Mouse (Mus musculus): Measurements from ENCODE around the gene Arid1b. TPM values are rescaled to one million over a fixed set of nuclear protein-coding genes. Genes with fewer than 3 reads are reported as not detected.

Gene Arid1b
- polyA plus RNA-seq, 1 experiment from 2014 or later: 8.7 TPM

DNA sequence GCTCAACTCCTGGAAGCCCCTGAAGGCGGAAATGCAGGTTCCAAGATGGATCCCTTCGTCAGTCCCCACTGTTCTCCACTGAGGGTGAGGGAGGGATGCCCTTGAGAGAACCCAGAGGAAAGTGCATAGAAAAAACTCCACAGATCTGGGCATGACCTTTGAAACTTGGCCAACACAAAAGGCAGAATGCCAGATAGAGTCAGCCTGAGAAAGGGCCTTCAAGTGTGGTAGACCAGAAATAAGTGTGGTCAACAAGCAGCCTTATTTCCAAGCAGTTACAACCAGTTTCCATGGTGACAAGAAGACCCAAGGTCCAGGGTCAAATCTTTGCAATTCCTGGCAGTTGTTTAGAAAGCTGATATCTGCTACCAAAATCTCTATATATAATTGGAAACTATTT is 366.6 kb downstream of the Arid1b start:
- ATAC-seq (ENCODE audit: insufficient number of reproducible peaks, insufficient read depth, low FRiP score, low read depth): no peak
- 64% methylated on average over 2 of the region's 2 CpGs for WGBS

DNA sequence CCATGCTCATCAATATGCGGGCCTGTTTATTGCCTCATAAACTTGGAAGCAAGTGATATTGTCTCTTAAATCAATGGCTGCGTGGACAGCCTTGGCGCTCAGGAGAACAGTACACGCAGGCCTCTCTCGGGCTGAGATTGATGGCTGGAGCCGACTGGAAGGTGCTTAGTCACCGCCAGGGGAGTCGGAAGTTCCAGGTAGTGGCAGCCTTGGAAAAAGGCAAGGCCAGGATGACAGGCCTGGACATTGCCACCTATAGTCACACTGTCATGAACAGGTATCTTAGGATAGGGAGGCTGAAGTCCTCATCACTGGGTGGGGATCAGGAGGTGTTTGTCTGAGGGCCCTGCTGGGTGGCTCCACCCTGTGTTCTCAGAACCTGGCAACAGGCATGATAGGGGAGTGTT is 371.9 kb downstream of the Arid1b start:
- ATAC-seq (ENCODE audit: insufficient number of reproducible peaks, insufficient read depth, low FRiP score, low read depth): no peak
- Histone ChIP-seq H3K9me3 (ENCODE audit: control insufficient read depth, low read length) (peaks cover 4% of the 10 kb centered on the region; the same call in 1 of the 2 replicates), H3K36me3 (ENCODE audit: control insufficient read depth, insufficient read depth, low read length) (no peaks in the 10 kb centered on the region), H3K4me1 (ENCODE audit: control insufficient read depth in 2 of 2, insufficient read depth in 2 of 2, low read length in 2 of 2) (peaks cover 3 to 8% of the 10 kb centered on the region in 2 experiments; a peak in 3 of 4 replicates), H3K27me3 (ENCODE audit: control insufficient read depth, insufficient read depth, low read length) (no peaks in the 10 kb centered on the region), H3K27ac (replicated peaks in 1 of 2; ENCODE audit: control insufficient read depth in 1 of 2, insufficient read depth in 1 of 2, low read depth in 2 of 2, low read length in 2 of 2) (no peak overlapping the region), H3K9ac (ENCODE audit: low read length) (no peak overlapping the region), H3K4me2 (ENCODE audit: low read length) (no peak overlapping the region), H3K4me3 (ENCODE audit: control insufficient read depth in 1 of 2, insufficient read depth in 1 of 2, low read depth in 1 of 2, low read length in 2 of 2) (no peak overlapping the region)
- WGBS: 77% methylated on average over 8 of the region's 8 CpGs

More for the DNA sequence above, 366.6 kb downstream of the Arid1b start:
- no peak overlapping the region for H3K27ac ChIP-seq (replicated peaks in 1 of 2; ENCODE audit: control insufficient read depth in 1 of 2, insufficient read depth in 1 of 2, low read depth in 2 of 2, low read length in 2 of 2)
- no peaks in the 10 kb centered on the region for H3K36me3 ChIP-seq (ENCODE audit: control insufficient read depth, insufficient read depth, low read length)
- H3K4me1 ChIP-seq (ENCODE audit: control insufficient read depth in 2 of 2, insufficient read depth in 2 of 2, low read length in 2 of 2): no peaks in the 10 kb centered on the region
- no peak overlapping the region for H3K4me2 ChIP-seq (ENCODE audit: low read length)
- no peaks in the 10 kb centered on the region for H3K9me3 ChIP-seq (ENCODE audit: control insufficient read depth, low read length)
- no peaks in the 10 kb centered on the region for H3K27me3 ChIP-seq (ENCODE audit: control insufficient read depth, insufficient read depth, low read length)
- H3K4me3 ChIP-seq (ENCODE audit: control insufficient read depth in 1 of 2, insufficient read depth in 1 of 2, low read depth in 1 of 2, low read length in 2 of 2): no peak overlapping the region
- no peak overlapping the region for H3K9ac ChIP-seq (ENCODE audit: low read length)

DNA sequence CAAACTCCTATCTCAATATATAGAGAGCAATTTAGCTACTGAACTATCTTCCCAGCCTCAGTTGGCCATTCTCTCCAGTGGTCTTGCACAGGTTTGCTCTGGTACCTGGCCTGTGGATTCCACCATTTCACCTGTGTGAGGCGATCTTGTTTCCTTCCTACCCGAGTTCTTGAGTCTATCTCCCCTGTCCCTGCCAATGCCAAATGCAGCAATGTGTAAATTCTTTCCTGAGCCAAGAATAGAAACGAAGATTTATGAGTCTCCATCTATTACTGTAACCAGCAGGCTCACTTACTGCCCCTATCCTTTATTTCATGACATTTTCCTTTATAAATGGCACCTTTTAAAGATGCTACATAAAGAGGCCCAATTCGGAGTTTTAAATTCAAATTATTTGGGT is 376.9 kb downstream of the Arid1b start:
- H3K4me3 ChIP-seq (ENCODE audit: control insufficient read depth in 1 of 2, insufficient read depth in 1 of 2, low read depth in 1 of 2, low read length in 2 of 2): no peak overlapping the region
- peak overlapping the region; percentile 30; the same call in 1 of the 2 replicates for H3K4me2 ChIP-seq (ENCODE audit: low read length)
- no peaks in the 10 kb centered on the region for H3K36me3 ChIP-seq (ENCODE audit: control insufficient read depth, insufficient read depth, low read length)
- no peak overlapping the region for H3K9ac ChIP-seq (ENCODE audit: low read length)
- WGBS: 27% methylated on average over 4 of the region's 4 CpGs
- H3K9me3 ChIP-seq (ENCODE audit: control insufficient read depth, low read length): peaks cover 4% of the 10 kb centered on the region; the same call in 1 of the 2 replicates
- no peaks in the 10 kb centered on the region for H3K27me3 ChIP-seq (ENCODE audit: control insufficient read depth, insufficient read depth, low read length)
- no peak for ATAC-seq (ENCODE audit: insufficient number of reproducible peaks, insufficient read depth, low FRiP score, low read depth)
- H3K4me1 ChIP-seq (ENCODE audit: control insufficient read depth in 2 of 2, insufficient read depth in 2 of 2, low read length in 2 of 2): peaks cover 11 to 28% of the 10 kb centered on the region in 2 experiments
- H3K27ac ChIP-seq (replicated peaks in 1 of 2; ENCODE audit: control insufficient read depth in 1 of 2, insufficient read depth in 1 of 2, low read depth in 2 of 2, low read length in 2 of 2): peak overlapping the region; percentile 24 to 68; a peak in 2 of 4 replicates

DNA sequence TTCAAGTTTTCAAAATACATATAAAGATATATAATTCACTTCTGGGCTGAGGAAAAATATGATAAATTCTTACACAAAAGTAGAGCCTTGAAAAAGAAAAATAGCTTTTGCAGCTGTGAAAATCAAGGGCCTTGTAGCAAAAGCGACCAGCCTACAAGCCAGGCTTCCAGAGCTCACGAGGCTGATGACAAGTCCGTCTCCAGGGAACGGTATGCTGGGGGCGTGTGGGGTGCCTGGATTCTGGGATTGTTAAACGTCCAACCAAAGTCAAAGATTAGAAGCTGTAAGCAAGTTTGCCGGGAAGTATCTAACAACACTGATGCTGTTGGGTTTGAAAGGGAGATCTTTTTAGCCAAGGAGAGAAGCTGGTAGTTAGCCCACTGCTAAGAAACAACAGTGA is 377.4 kb downstream of the Arid1b start:
- WGBS: 12% methylated on average over 7 of the region's 7 CpGs
- no peak overlapping the region for H3K9ac ChIP-seq (ENCODE audit: low read length)
- H3K27ac ChIP-seq (replicated peaks in 1 of 2; ENCODE audit: control insufficient read depth in 1 of 2, insufficient read depth in 1 of 2, low read depth in 2 of 2, low read length in 2 of 2): peak overlapping the region; percentile 57 to 68
- peak overlapping the region; percentile 30; the same call in 1 of the 2 replicates for H3K4me2 ChIP-seq (ENCODE audit: low read length)
- H3K36me3 ChIP-seq (ENCODE audit: control insufficient read depth, insufficient read depth, low read length): no peaks in the 10 kb centered on the region
- peak; percentile 61; the same call in 1 of the 2 replicates for ATAC-seq (ENCODE audit: insufficient number of reproducible peaks, insufficient read depth, low FRiP score, low read depth)
- no peaks in the 10 kb centered on the region for H3K27me3 ChIP-seq (ENCODE audit: control insufficient read depth, insufficient read depth, low read length)
- H3K4me1 ChIP-seq (ENCODE audit: control insufficient read depth in 2 of 2, insufficient read depth in 2 of 2, low read length in 2 of 2): peaks cover 11 to 28% of the 10 kb centered on the region in 2 experiments
- H3K9me3 ChIP-seq (ENCODE audit: control insufficient read depth, low read length): peaks cover 4% of the 10 kb centered on the region; the same call in 1 of the 2 replicates
- no peak overlapping the region for H3K4me3 ChIP-seq (ENCODE audit: control insufficient read depth in 1 of 2, insufficient read depth in 1 of 2, low read depth in 1 of 2, low read length in 2 of 2)

DNA sequence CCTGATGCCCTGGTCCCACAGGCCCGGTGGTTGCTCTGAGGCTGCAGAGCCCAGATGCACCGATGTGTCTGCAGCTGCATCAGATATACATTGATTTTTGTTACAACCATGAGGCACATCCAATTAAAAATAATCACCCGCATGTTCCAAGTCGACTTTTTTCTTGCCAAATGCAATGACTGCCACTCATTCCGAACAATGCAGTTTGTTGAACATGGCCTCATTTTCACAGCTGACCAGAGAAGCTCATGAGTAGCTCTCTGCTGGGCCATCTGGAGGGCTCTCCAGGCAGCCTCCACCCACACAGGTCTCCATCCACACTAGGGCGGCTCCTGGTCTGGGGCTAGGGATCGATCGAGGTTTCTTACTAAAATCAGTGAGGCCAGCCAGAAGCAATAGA is 378.8 kb downstream of the Arid1b start:
- H3K9ac ChIP-seq (ENCODE audit: low read length): no peak overlapping the region
- H3K27me3 ChIP-seq (ENCODE audit: control insufficient read depth, insufficient read depth, low read length): no peaks in the 10 kb centered on the region
- no peak overlapping the region for H3K4me3 ChIP-seq (ENCODE audit: control insufficient read depth in 1 of 2, insufficient read depth in 1 of 2, low read depth in 1 of 2, low read length in 2 of 2)
- peaks cover 4% of the 10 kb centered on the region; the same call in 1 of the 2 replicates for H3K9me3 ChIP-seq (ENCODE audit: control insufficient read depth, low read length)
- ATAC-seq (ENCODE audit: insufficient number of reproducible peaks, insufficient read depth, low FRiP score, low read depth): no peak
- H3K4me1 ChIP-seq (ENCODE audit: control insufficient read depth in 2 of 2, insufficient read depth in 2 of 2, low read length in 2 of 2): peaks cover 11 to 28% of the 10 kb centered on the region in 2 experiments
- no peak overlapping the region for H3K4me2 ChIP-seq (ENCODE audit: low read length)
- 75% methylated on average over 8 of the region's 8 CpGs for WGBS
- H3K36me3 ChIP-seq (ENCODE audit: control insufficient read depth, insufficient read depth, low read length): no peaks in the 10 kb centered on the region
- H3K27ac ChIP-seq (replicated peaks in 1 of 2; ENCODE audit: control insufficient read depth in 1 of 2, insufficient read depth in 1 of 2, low read depth in 2 of 2, low read length in 2 of 2): 0 out of 4 replicates have a peak overlapping the region, but pooled peaks of 1 of the 2 experiments have one; percentile 17

- H3K36me3 ChIP-seq (ENCODE audit: control insufficient read depth, insufficient read depth, low read length): no peaks in the 10 kb centered on the region
- no peak overlapping the region for H3K4me3 ChIP-seq (ENCODE audit: control insufficient read depth in 1 of 2, insufficient read depth in 1 of 2, low read depth in 1 of 2, low read length in 2 of 2)
- no peak overlapping the region for H3K4me2 ChIP-seq (ENCODE audit: low read length)
- H3K27ac ChIP-seq (replicated peaks in 1 of 2; ENCODE audit: control insufficient read depth in 1 of 2, insufficient read depth in 1 of 2, low read depth in 2 of 2, low read length in 2 of 2): no peak overlapping the region
- no peaks in the 10 kb centered on the region for H3K27me3 ChIP-seq (ENCODE audit: control insufficient read depth, insufficient read depth, low read length)
- H3K4me1 ChIP-seq (ENCODE audit: control insufficient read depth in 2 of 2, insufficient read depth in 2 of 2, low read length in 2 of 2): peaks cover 2 to 9% of the 10 kb centered on the region in 2 experiments; a peak in 3 of 4 replicates
- no peak overlapping the region for H3K9ac ChIP-seq (ENCODE audit: low read length)
- H3K9me3 ChIP-seq (ENCODE audit: control insufficient read depth, low read length): no peaks in the 10 kb centered on the region
- ATAC-seq (ENCODE audit: insufficient number of reproducible peaks, insufficient read depth, low FRiP score, low read depth): no peak
- WGBS: 34% methylated on average over 11 of the region's 11 CpGs
Observed at GRCm38 (mm10) chr17:5377151-5377929, 383.2 kb downstream of the Arid1b start.

DNA sequence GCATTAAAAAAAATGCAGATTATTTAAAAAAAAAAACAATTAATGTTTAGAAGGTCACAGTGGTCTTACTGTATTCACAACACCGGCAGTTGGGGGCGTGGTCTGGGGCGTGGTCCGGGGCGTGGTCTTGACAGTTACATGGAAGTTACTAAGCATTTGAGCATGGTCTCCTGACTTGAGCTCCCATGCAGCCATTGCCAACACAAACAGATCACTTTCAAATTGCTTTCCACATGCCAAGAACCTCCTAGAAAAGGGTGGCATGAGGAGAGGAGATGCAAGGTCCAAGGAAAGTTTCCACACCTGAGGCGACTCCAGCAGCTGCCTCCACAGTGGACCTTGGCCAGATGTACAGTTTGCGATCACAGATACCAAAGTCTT is 383.8 kb downstream of the Arid1b start:
- Histone ChIP-seq H3K4me3 (ENCODE audit: control insufficient read depth in 1 of 2, insufficient read depth in 1 of 2, low read depth in 1 of 2, low read length in 2 of 2) (no peak overlapping the region), H3K9ac (ENCODE audit: low read length) (no peak overlapping the region), H3K27me3 (ENCODE audit: control insufficient read depth, insufficient read depth, low read length) (no peaks in the 10 kb centered on the region), H3K36me3 (ENCODE audit: control insufficient read depth, insufficient read depth, low read length) (no peaks in the 10 kb centered on the region), H3K4me2 (ENCODE audit: low read length) (no peak overlapping the region), H3K9me3 (ENCODE audit: control insufficient read depth, low read length) (no peaks in the 10 kb centered on the region), H3K27ac (replicated peaks in 1 of 2; ENCODE audit: control insufficient read depth in 1 of 2, insufficient read depth in 1 of 2, low read depth in 2 of 2, low read length in 2 of 2) (no peak overlapping the region), H3K4me1 (ENCODE audit: control insufficient read depth in 2 of 2, insufficient read depth in 2 of 2, low read length in 2 of 2) (peaks cover 2 to 4% of the 10 kb centered on the region in 2 experiments; a peak in 3 of 4 replicates)
- ATAC-seq (ENCODE audit: insufficient number of reproducible peaks, insufficient read depth, low FRiP score, low read depth): no peak
- WGBS: 28% methylated on average over 7 of the region's 7 CpGs

All from heart, embryonic 14.5 days (tissue).